Comparison of ENCODE assay signal across 18 mouse cellular contexts in genomic region chr10:44502891-44503290, GRCm38 (mm10). TPM values are rescaled to one million over a fixed set of nuclear protein-coding genes. Genes with fewer than 3 reads are reported as not detected.
DNase-seq lines count a peak whose midpoint lies in the region; ATAC-seq and TF ChIP-seq lines count a peak whose summit lies in the region.
"Had no signal": no experiment of that assay in that cellular context is flagged by ENCODE, and none has a peak within 500 bp of the region (broad histone marks: within the 10 kb centered on the region; RNA-seq: fewer than 3 reads in every experiment).

No protein-coding gene starts in this region.

- no peaks in the 10 kb centered on the region for H3K9me3 ChIP-seq in lung, embryonic 14.5 days (ENCODE audit: low read depth, low read length)
- no peaks in the 10 kb centered on the region for H3K9me3 ChIP-seq in heart, postnatal 0 days (replicated peaks; ENCODE audit: control insufficient read depth, low read length)
- H3K9me3 ChIP-seq: embryonic facial prominence, embryonic 15.5 days; forebrain, embryonic 12.5 days; heart, embryonic 13.5 days; hindbrain, embryonic 15.5 days; midbrain, embryonic 13.5 days had no signal

- TF ChIP-seq CTCF in lung, embryonic 14.5 days (IDR thresholded peaks at IDR 0.05; ENCODE audit: low read depth) = no peak
- TF ChIP-seq CTCF in heart, postnatal 0 days (IDR thresholded peaks at IDR 0.05; ENCODE audit: low read depth) = no peak

- 75% methylated on average over 13 of the region's 13 CpGs for WGBS in lung, embryonic 14.5 days
- WGBS in heart, postnatal 0 days = 58% methylated on average over 13 of the region's 13 CpGs

- peak; percentile 70; the same call in 1 of the 2 replicates for TF ChIP-seq EP300 in heart, postnatal 0 days (IDR thresholded peaks at IDR 0.05; ENCODE audit: low read depth)

- no peak overlapping the region for H3K4me3 ChIP-seq in lung, embryonic 14.5 days (ENCODE audit: low read depth, low read length)
- H3K4me3 ChIP-seq in heart, postnatal 0 days (ENCODE audit: low read depth, low read length) = no peak overlapping the region
- H3K4me3 ChIP-seq: embryonic facial prominence, embryonic 15.5 days; forebrain, embryonic 12.5 days; heart, embryonic 13.5 days; hindbrain, embryonic 15.5 days; midbrain, embryonic 13.5 days had no signal

- H3K27me3 ChIP-seq in lung, embryonic 14.5 days (ENCODE audit: insufficient read depth, low read length) = no peaks in the 10 kb centered on the region
- no peaks in the 10 kb centered on the region for H3K27me3 ChIP-seq in heart, postnatal 0 days (ENCODE audit: control insufficient read depth, insufficient read depth, low read length)
- H3K27me3 ChIP-seq: embryonic facial prominence, embryonic 15.5 days; hindbrain, embryonic 15.5 days had no signal

- H3K9ac ChIP-seq in lung, embryonic 14.5 days = no peak overlapping the region
- H3K9ac ChIP-seq in heart, postnatal 0 days (replicated peaks; ENCODE audit: low read depth, low read length) = no peak overlapping the region
- H3K9ac ChIP-seq: embryonic facial prominence, embryonic 15.5 days; forebrain, embryonic 12.5 days; heart, embryonic 13.5 days; hindbrain, embryonic 15.5 days; midbrain, embryonic 13.5 days had no signal

- no peaks in the 10 kb centered on the region for H3K4me1 ChIP-seq in lung, embryonic 14.5 days (ENCODE audit: insufficient read depth)
- H3K4me1 ChIP-seq in heart, postnatal 0 days (ENCODE audit: control insufficient read depth, insufficient read depth) = no peaks in the 10 kb centered on the region
- H3K4me1 ChIP-seq: embryonic facial prominence, embryonic 15.5 days; forebrain, embryonic 12.5 days; heart, embryonic 13.5 days; hindbrain, embryonic 15.5 days had no signal

- H3K36me3 ChIP-seq in lung, embryonic 14.5 days (ENCODE audit: insufficient read depth) = no peaks in the 10 kb centered on the region
- no peaks in the 10 kb centered on the region for H3K36me3 ChIP-seq in heart, postnatal 0 days (replicated peaks; ENCODE audit: control insufficient read depth, insufficient read depth, low read length)
- H3K36me3 ChIP-seq: embryonic facial prominence, embryonic 15.5 days; forebrain, embryonic 12.5 days; heart, embryonic 13.5 days; hindbrain, embryonic 15.5 days; midbrain, embryonic 13.5 days had no signal

- DNase-seq in gastrocnemius, postnatal 14 days = peak; percentile 9
- DNase-seq in gastrocnemius, postnatal 10 days = no peak
- peak; percentile 62 for DNase-seq in lung, embryonic 14.5 days
- no peak for DNase-seq in lung, postnatal 14 days
- no peak for DNase-seq in heart, postnatal 0 days (ENCODE audit: low spot score)
- peak; percentile 33 to 42 for DNase-seq in kidney, postnatal 36 days
- DNase-seq in right cerebral cortex, adult 2 months (ENCODE audit: low spot score in 2 of 2) = no peak
- DNase-seq: B cell, adult 2 months; cerebellum, adult 9-10 months; thymus, postnatal 36 days had no signal

- ATAC-seq in lung, embryonic 14.5 days (ENCODE audit: insufficient read depth) = no peak
- peak; percentile 76 for ATAC-seq in heart, postnatal 0 days (ENCODE audit: insufficient read depth, low read depth)
- ATAC-seq: intestine, postnatal 0 days; midbrain, embryonic 13.5 days; Patski had no signal

- H3K27ac ChIP-seq in lung, embryonic 14.5 days (ENCODE audit: low read depth) = no peak overlapping the region
- 0 out of 2 replicates have a peak overlapping the region, but pooled peaks have one; percentile 11 for H3K27ac ChIP-seq in heart, postnatal 0 days (ENCODE audit: low read depth)
- H3K27ac ChIP-seq: embryonic facial prominence, embryonic 15.5 days; forebrain, embryonic 12.5 days; heart, embryonic 13.5 days; hindbrain, embryonic 15.5 days; macrophage; midbrain, embryonic 13.5 days had no signal

- intact Hi-C loops in gastrocnemius, postnatal 14 days (cut with DNase I; ENCODE audit: low total_unique reads) = no loop called here

- H3K4me2 ChIP-seq in lung, embryonic 14.5 days = no peak overlapping the region
- no peak overlapping the region for H3K4me2 ChIP-seq in heart, postnatal 0 days (ENCODE audit: low read depth, low read length)
- H3K4me2 ChIP-seq: embryonic facial prominence, embryonic 15.5 days; forebrain, embryonic 12.5 days; heart, embryonic 13.5 days; hindbrain, embryonic 15.5 days; midbrain, embryonic 13.5 days had no signal

RNA-seq across cellular contexts. Expression of gene Prdm1, which starts 25.4 kb away (rescaled TPM):
- 1 to 10 TPM in 1 of 2 experiments, under 1 TPM in 1; 0.89 to 1.8 TPM for total RNA-seq in gastrocnemius, postnatal 14 days (2021)
- 1 to 10 TPM; 1.5 to 2.8 TPM for total RNA-seq in gastrocnemius, postnatal 10 days (2021)
- polyA plus RNA-seq in lung, embryonic 14.5 days (2014; fragmentation: Nextera tagmentation; extraction: Ambion mirVana) = 2.6 and 2.7 TPM in 2 replicates
- 0.85 and 1.1 TPM in 2 replicates for total RNA-seq in heart, postnatal 0 days (2014; rRNA removed; ENCODE audit: low replicate concordance)
- 0.48 and 0.63 TPM in 2 replicates for polyA plus RNA-seq in heart, postnatal 0 days (2015; fragmentation: Nextera tagmentation; extraction: Ambion mirVana)

Comparison
In these comparisons a context has a peak if more than half of its experiments do, and no peak if none do; other contexts are left out.
1. DNase-seq: peak in gastrocnemius, postnatal 14 days (single experiment), lung, embryonic 14.5 days (single experiment) and kidney, postnatal 36 days (2 of 2); none in gastrocnemius, postnatal 10 days (single experiment), lung, postnatal 14 days (single experiment), heart, postnatal 0 days (single experiment) and right cerebral cortex, adult 2 months (0 of 2).